Mouse (Mus musculus): ENCODE results near the gene Rbbp4.

Rbbp4 gene

DNA sequence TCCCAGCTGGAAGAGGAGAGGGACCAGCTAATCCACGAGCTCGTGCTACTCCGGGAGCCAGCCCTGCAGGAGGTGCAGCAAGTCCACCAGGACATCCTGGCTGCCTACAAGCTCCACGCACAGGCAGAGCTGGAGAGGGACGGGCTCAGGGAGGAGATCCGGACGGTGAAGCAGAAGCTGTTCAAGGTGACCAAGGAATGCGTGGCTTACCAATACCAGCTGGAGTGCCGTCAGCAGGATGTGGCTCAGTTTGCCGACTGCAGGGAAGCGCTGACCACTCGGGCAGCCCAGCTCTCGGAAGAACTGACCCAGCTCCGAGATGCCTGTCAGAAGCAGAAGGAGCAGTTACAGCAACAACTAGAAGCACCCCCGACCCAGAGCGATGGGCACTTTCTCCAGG is 41.5 kb downstream of the Rbbp4 start:
- DNase-seq (ENCODE audit: low read depth, low spot score) = no peak

- DNase-seq (ENCODE audit: low read depth, low spot score) = no peak
These were observed 42.3 kb downstream of the Rbbp4 start for GRCm38 (mm10) chr4:129292831-129293230.

GRCm38 (mm10) chr4:129289671-129290070 is 45.5 kb downstream of the Rbbp4 start:
- DNase-seq (ENCODE audit: low read depth, low spot score) = no peak

DNA sequence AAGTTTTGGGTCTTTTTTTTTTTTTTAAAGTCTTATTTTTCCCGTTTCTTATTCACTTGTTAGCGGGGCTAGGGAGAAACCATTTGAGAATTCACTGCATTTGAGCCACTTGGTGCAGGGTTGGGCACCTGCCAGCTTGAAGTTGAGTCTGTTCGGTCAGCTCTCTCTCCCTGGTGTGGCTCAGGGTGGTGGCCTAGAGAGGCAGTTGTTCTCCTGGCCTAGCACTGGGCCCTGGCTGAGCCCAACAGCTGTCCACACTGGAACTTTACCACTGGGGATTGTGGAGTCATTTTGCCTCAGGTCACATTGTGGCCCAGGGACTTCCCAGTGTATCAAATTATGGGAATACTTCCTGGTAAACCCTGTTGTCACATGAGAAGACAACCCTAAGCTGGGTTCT is 47.1 kb downstream of the Rbbp4 start:
- DNase-seq (ENCODE audit: low read depth, low spot score) = no peak

- DNase-seq (ENCODE audit: low read depth, low spot score) = no peak
These were observed 47.6 kb downstream of the Rbbp4 start, which contains the start of gene Sync for GRCm38 (mm10) chr4:129287472-129287981. Gene Sync, plus strand, starts transcription at chr4:129287617.

DNA sequence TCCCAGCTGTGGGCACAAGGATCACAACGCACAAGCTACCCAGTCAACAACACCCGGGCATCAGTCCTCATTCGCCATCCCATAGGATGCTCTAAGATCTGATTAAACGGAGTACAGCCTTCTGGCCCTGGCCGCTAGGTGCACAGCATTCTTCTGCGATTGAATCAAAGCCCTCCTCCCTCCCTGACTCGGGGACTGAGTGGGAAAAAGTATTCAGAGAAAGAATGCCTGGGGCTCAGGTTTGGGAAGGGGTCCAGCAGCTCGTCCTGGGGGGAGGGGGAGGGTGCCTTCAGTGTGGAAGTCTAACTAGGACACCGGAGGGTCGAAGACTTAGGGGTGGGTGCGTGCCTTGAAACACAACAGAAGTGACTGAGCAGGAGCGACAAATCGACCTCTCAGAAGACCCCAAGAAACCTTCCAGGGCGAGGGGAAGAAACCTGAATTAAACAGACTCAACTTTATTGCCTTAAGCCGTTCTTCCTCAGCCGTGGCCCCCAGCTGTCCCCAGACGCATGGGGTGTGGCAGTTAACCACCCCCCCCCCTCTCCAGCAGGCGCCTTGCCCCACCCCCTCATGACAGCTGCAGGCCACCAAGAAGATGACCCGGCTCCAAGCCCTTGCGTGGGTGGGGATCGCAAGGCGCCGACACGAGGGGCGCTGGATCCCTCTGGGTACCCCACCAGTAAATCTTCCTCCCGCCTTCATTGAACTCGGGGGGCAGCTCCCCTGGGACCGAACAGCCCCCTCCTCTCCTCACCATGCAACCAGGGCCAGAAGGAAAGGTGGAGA is 48.3 kb downstream of the Rbbp4 start:
- no peak for DNase-seq (ENCODE audit: low read depth, low spot score)

GRCm38 (mm10) chr4:129286001-129286682 is 49.0 kb downstream of the Rbbp4 start:
- no peak for DNase-seq (ENCODE audit: low read depth, low spot score)

GRCm38 (mm10) chr4:129284685-129285084 is 50.5 kb downstream of the Rbbp4 start:
- DNase-seq (ENCODE audit: low read depth, low spot score) = no peak

GRCm38 (mm10) chr4:129283226-129283625 is 51.9 kb downstream of the Rbbp4 start:
- no peak for DNase-seq (ENCODE audit: low read depth, low spot score)

DNA sequence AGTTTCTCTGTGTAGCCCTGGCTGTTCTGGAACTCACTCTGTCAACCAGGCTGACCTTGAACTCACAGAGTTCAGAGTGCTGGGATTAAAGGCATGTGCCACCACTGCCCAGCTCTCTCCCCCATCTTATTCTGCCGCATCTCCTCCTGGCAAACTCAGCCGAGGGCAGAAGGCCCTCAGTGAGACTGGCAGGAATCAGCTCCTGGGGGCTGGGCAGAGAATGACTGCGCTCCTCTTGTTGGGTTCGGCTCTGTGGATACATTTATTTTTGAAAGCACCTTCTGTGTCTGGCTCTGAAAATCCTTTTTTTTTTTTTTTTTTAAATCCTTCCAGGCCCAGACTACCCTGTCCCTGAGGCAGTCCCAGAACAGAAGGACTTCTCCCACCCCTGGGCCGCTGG is 52.4 kb downstream of the Rbbp4 start:
- DNase-seq (ENCODE audit: low read depth, low spot score) = no peak

DNA sequence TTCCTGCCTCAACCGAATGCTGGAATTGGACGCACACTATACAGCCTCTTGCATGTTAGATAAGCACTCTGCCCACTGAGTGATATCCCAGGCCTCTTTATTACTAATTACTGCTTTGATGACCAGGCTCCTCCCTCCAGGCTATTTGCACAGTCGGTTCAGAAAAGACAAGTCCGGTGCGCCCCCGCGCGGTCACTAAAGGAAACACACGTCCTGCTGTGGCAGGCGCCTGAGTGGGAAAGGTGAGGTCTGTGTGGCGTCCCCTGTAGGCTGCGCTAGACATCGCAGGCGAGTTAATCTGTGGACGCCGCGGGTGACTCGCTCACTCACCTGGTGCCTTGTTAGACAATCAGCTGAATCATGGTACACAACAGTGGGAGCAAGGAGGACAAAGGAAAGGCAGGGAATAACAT is 58.7 kb downstream of the Rbbp4 start:
- peak; percentile 81 for DNase-seq (ENCODE audit: low read depth, low spot score)

GRCm38 (mm10) chr4:129272756-129273046 is 62.5 kb downstream of the Rbbp4 start:
- DNase-seq (ENCODE audit: low read depth, low spot score) = no peak

DNA sequence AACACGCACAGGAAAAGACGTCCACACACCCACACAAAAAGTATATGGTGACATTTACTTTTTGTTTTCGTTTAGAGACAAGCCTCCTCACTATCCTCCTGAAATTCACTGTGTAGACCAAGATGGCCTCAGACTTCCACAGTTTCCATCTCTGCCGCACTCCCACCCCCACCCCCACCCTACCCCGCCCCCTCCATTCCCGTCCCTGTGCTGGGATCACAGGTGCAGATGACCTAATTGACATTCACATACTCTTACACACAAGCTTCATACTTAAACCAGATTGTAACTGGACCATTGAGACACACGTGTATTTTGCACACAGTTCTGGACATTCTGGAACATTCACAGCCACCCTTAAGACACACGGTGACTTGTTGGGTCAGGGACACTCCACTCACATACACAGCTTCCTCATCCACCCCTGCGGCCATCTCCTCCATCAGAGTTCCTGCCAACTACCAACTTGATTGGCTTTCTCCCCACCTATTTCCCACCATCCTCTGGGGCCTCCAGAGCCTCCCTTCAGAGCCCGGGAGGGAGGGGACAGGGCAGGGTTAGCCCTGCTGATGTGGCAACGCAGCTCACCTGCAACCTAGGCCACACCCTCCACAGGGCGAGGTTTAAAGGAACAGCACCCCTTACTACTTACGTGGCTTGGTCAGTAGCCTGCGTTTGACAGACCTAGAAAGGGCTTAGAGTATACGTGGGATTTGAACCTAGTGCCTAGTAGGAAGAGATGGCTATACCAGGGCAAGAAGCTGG is 63.0 kb downstream of the Rbbp4 start:
- no peak for DNase-seq (ENCODE audit: low read depth, low spot score)

- no peak for DNase-seq (ENCODE audit: low read depth, low spot score)
These were observed 66.5 kb downstream of the Rbbp4 start for GRCm38 (mm10) chr4:129268698-129269097.

- no peak for DNase-seq (ENCODE audit: low read depth, low spot score)
These were observed 68.3 kb downstream of the Rbbp4 start for GRCm38 (mm10) chr4:129266821-129267220.

GRCm38 (mm10) chr4:129266191-129266590 is 69.0 kb downstream of the Rbbp4 start:
- no peak for DNase-seq (ENCODE audit: low read depth, low spot score)

GRCm38 (mm10) chr4:129263225-129264021 is 71.7 kb downstream of the Rbbp4 start:
- DNase-seq (ENCODE audit: low read depth, low spot score) = no peak

DNA sequence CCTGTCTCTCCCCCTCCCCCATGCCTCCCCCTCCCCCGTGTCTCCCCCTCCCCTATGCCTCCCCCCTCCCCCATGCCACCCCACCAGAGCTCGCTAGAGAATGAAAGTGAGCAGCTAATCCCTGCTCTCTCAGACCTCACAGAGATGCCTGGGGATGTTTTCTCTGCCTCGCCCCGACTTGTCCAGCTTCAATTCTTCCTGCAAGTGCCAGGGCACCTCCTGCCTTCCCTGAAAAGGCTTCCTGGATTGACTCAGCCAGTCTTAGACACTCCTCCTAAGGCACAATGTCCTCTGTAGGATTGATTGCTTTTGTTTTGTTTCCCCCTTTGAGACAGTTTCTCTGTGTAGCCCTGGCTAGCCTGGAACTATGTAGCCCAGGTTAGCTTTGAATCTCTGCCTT is 74.0 kb downstream of the Rbbp4 start, which contains the start of gene C77080:
C77080 (minus strand) TSS at position 209 of the 400 bp plus-strand sequence.
- no peak for DNase-seq (ENCODE audit: low read depth, low spot score)

- no peak for DNase-seq (ENCODE audit: low read depth, low spot score)
These were observed 74.5 kb downstream of the Rbbp4 start for GRCm38 (mm10) chr4:129260678-129261077.

DNA sequence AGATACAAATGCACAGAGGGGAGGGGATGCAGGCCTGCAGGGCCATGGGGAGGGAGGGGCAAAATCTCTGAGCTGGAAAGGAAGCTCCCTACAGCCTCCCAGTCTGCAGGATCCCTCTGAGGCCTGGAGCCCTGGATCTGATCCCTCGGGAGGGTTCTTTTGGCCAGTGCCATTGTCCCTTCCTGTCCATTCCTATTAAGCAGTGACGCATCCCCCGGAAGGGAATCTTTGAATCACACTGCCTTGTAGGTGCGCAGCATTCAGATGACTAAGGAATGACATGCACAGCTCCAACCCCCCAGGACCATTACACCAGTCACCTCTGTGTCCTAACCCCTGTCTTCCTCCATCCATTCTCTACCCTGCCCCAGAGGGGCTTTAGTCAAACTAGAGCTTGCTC is 76.1 kb downstream of the Rbbp4 start:
- no peak for DNase-seq (ENCODE audit: low read depth, low spot score)
